Mouse (Mus musculus) midbrain, embryonic 14.5 days (tissue): Measurements from ENCODE around the gene Col6a2. TPM values are rescaled to one million over a fixed set of nuclear protein-coding genes. Genes with fewer than 3 reads are reported as not detected.

ENCODE experiments used
- ATAC-seq: fragments of 200-750 bp; cut with Nextera tagmentation; 2 replicates; pipeline ENCODE4 v1.8.0; 2017; ENCODE audit warnings: moderate number of reproducible peaks, moderate library complexity; ENCODE audit not compliant: low FRiP score, low TSS enrichment
- DNase-seq: peaks from one replicate; pipeline ENCODE4 v3.0.0-alpha.2; 2015
- H3K27ac ChIP-seq: fragments of 300-500 bp; sonication (generic); replicated peaks from 2 replicates; pipeline ENCODE4 v1.5.1; 2014; ENCODE audit warnings: mild to moderate bottlenecking, low read depth, low read length, moderate library complexity
- H3K27me3 ChIP-seq: fragments of 300-500 bp; sonication (generic); 2 replicates; pipeline ENCODE4 v1.6.1; 2014; ENCODE audit warnings: low read length, control low read depth, mixed read lengths; ENCODE audit not compliant: control insufficient read depth, insufficient read depth
- H3K36me3 ChIP-seq: fragments of 300-500 bp; sonication (generic); 2 replicates; pipeline ENCODE4 v1.6.1; 2014; ENCODE audit warnings: low read length, control low read depth; ENCODE audit not compliant: control insufficient read depth, insufficient read depth
- H3K4me1 ChIP-seq: fragments of 300-500 bp; sonication (generic); 2 replicates; pipeline ENCODE4 v1.6.1; 2014; ENCODE audit warnings: mild to moderate bottlenecking, antibody characterized with exemption, low read length, control low read depth; ENCODE audit not compliant: control insufficient read depth, insufficient read depth
- H3K4me2 ChIP-seq: fragments of 300-500 bp; sonication (generic); 2 replicates; pipeline ENCODE4 v1.6.1; 2014; ENCODE audit warnings: mild to moderate bottlenecking, low read length, moderate library complexity
- H3K4me3 ChIP-seq: fragments of 300-500 bp; sonication (generic); replicated peaks from 2 replicates; pipeline ENCODE4 v1.5.1; 2014; ENCODE audit warnings: low read depth, low read length
- H3K9ac ChIP-seq: fragments of 300-500 bp; sonication (generic); replicated peaks from 2 replicates; pipeline ENCODE4 v1.6.1; 2014; ENCODE audit warnings: mild to moderate bottlenecking, low read length, moderate library complexity
- H3K9me3 ChIP-seq: fragments of 300-500 bp; sonication (generic); 2 replicates; pipeline ENCODE4 v1.6.1; 2016; ENCODE audit warnings: low read length, control low read depth, mixed read lengths; ENCODE audit not compliant: control insufficient read depth
- WGBS: fragments of 180-500 bp; shearing (Covaris S2); extraction: QIAGEN DNeasy Blood & Tissue Kit; methylation state at CpG from one replicate; pipeline ENCODE4 v1.1.7; 2014; 5-methylcytosine and 5-hydroxymethylcytosine counted together
- polyA plus RNA-seq: library from polyadenylated mRNA; unstranded; fragments of >200 nt; fragmentation: Nextera tagmentation; extraction: Ambion mirVana; gene quantifications from 2 replicates; pipeline ENCODE4 v1.2.1, GENCODE M21; 2014

Col6a2 gene
- polyA plus RNA-seq, 1 experiment from 2014 or later, result 11.4 TPM

GRCm38 (mm10) chr10:76642628-76643434 is 19.4 kb upstream of the Col6a2 start:
- WGBS, result 82% methylated on average over 9 of the region's 9 CpGs
- Histone ChIP-seq H3K4me1 (no peaks in the 10 kb centered on the region), H3K4me2 (no peak overlapping the region), H3K9ac (no peak overlapping the region), H3K4me3 (no peak overlapping the region), H3K27me3 (no peaks in the 10 kb centered on the region), H3K27ac (no peak overlapping the region), H3K36me3 (no peaks in the 10 kb centered on the region), H3K9me3 (no peaks in the 10 kb centered on the region)
- no peak for DNase-seq
- no peak for ATAC-seq

GRCm38 (mm10) chr10:76641894-76642627 is 18.6 kb upstream of the Col6a2 start:
- no peaks in the 10 kb centered on the region for H3K27me3 ChIP-seq
- no peak overlapping the region for H3K27ac ChIP-seq
- H3K36me3 ChIP-seq, result no peaks in the 10 kb centered on the region
- no peak overlapping the region for H3K9ac ChIP-seq
- H3K9me3 ChIP-seq, result no peaks in the 10 kb centered on the region
- no peak for ATAC-seq
- H3K4me2 ChIP-seq, result no peak overlapping the region
- WGBS, result 84% methylated on average over 13 of the region's 13 CpGs
- H3K4me3 ChIP-seq, result no peak overlapping the region
- no peak for DNase-seq
- H3K4me1 ChIP-seq, result no peaks in the 10 kb centered on the region

DNA sequence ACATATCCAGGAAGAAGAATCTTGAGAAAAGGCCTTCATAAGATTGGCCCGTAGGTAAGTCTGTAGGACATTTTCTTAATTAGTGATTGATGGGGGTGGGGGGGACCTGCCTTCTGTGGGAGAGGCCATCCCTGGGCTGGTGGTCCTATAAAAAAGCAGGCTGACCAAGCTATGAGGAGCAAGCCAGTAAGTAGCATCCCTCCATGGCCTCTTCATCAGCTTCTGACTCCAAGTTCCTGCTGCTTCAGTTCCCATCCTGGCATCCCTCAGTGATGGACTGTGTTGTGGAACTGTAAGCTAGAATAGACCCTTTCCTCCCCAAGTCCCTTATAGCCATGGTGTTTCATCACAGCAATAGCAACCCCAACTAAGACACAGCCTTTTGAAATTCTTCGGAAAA is 16.5 kb upstream of the Col6a2 start:
- H3K27ac ChIP-seq, result no peak overlapping the region
- no peaks in the 10 kb centered on the region for H3K9me3 ChIP-seq
- H3K9ac ChIP-seq, result no peak overlapping the region
- H3K36me3 ChIP-seq, result no peaks in the 10 kb centered on the region
- H3K4me2 ChIP-seq, result no peak overlapping the region
- no peak overlapping the region for H3K4me3 ChIP-seq
- 93% methylated on average over 2 of the region's 2 CpGs for WGBS
- no peak for ATAC-seq
- no peaks in the 10 kb centered on the region for H3K27me3 ChIP-seq
- no peaks in the 10 kb centered on the region for H3K4me1 ChIP-seq
- no peak for DNase-seq

GRCm38 (mm10) chr10:76636601-76637000 is 13.2 kb upstream of the Col6a2 start:
- Histone ChIP-seq H3K27me3 (no peaks in the 10 kb centered on the region), H3K9me3 (no peaks in the 10 kb centered on the region), H3K4me1 (no peaks in the 10 kb centered on the region), H3K27ac (no peak overlapping the region), H3K36me3 (no peaks in the 10 kb centered on the region), H3K4me2 (no peak overlapping the region), H3K4me3 (no peak overlapping the region), H3K9ac (no peak overlapping the region)
- DNase-seq (no peak), ATAC-seq (no peak)
- 90% methylated on average over 4 of the region's 4 CpGs for WGBS

DNA sequence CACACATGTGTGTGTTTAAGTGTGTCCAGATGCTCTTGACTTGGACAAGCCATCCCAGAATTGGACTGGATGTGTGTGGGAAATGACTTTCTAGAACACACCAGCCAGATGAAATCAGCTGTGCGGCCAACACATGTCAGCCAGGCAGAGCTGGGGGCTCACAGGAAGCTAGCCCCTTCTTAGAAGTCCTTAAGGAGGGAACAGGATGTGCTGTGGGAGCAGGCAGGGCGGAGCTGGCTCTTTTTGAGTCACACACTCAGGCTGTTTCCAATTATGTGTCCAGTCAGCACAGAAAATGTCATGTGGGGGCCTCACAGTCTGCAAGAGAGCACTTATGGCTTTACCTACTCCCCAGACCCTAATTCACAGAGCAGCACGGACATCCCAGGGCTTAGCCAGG is 12.6 kb upstream of the Col6a2 start:
- Histone ChIP-seq H3K4me3 (no peak overlapping the region), H3K9me3 (no peaks in the 10 kb centered on the region), H3K9ac (no peak overlapping the region), H3K27me3 (no peaks in the 10 kb centered on the region), H3K27ac (no peak overlapping the region), H3K36me3 (no peaks in the 10 kb centered on the region), H3K4me1 (no peaks in the 10 kb centered on the region), H3K4me2 (no peak overlapping the region)
- DNase-seq (no peak), ATAC-seq (no peak)
- WGBS, result 84% methylated on average over 3 of the region's 3 CpGs

DNA sequence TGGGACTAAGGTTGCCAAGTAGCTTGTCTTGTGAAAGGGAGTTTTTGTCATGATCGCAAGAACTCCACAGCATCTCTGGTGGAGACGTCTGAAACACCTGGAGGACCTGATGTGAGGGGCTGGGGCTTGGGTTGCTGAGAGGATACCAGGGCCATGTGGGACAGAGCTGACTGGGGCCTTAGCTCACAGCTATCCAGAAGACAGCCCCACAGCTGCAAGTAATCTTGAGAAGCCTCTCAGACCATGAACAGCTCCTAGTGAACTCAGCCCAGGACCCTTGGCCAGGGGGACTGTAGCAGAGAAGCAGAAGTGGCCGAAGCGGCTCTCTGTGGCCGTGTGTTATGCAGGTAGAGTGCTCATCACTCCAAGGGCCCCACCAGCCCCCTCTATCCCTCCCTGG is 11.2 kb upstream of the Col6a2 start:
- 91% methylated on average over 5 of the region's 5 CpGs for WGBS
- Histone ChIP-seq H3K9ac (no peak overlapping the region), H3K36me3 (no peaks in the 10 kb centered on the region), H3K4me1 (no peaks in the 10 kb centered on the region), H3K9me3 (no peaks in the 10 kb centered on the region), H3K4me3 (no peak overlapping the region), H3K27ac (no peak overlapping the region), H3K4me2 (no peak overlapping the region), H3K27me3 (no peaks in the 10 kb centered on the region)
- ATAC-seq, result no peak
- no peak for DNase-seq

GRCm38 (mm10) chr10:76634094-76634571 is 10.7 kb upstream of the Col6a2 start:
- Histone ChIP-seq H3K9ac (no peak overlapping the region), H3K36me3 (no peaks in the 10 kb centered on the region), H3K4me2 (no peak overlapping the region), H3K9me3 (no peaks in the 10 kb centered on the region), H3K27me3 (no peaks in the 10 kb centered on the region), H3K4me1 (no peaks in the 10 kb centered on the region), H3K4me3 (no peak overlapping the region), H3K27ac (no peak overlapping the region)
- DNase-seq (no peak), ATAC-seq (no peak)
- 52% methylated on average over 7 of the region's 7 CpGs for WGBS

GRCm38 (mm10) chr10:76632630-76633029 is 9.2 kb upstream of the Col6a2 start:
- no peak for ATAC-seq
- no peaks in the 10 kb centered on the region for H3K27me3 ChIP-seq
- H3K36me3 ChIP-seq, result no peaks in the 10 kb centered on the region
- DNase-seq, result no peak
- 85% methylated on average over 8 of the region's 8 CpGs for WGBS
- no peak overlapping the region for H3K4me3 ChIP-seq
- H3K4me2 ChIP-seq, result no peak overlapping the region
- no peak overlapping the region for H3K9ac ChIP-seq
- no peak overlapping the region for H3K27ac ChIP-seq
- H3K9me3 ChIP-seq, result no peaks in the 10 kb centered on the region
- H3K4me1 ChIP-seq, result no peaks in the 10 kb centered on the region

GRCm38 (mm10) chr10:76630657-76631056 is 7.2 kb upstream of the Col6a2 start:
- no peak overlapping the region for H3K27ac ChIP-seq
- ATAC-seq (no peak), DNase-seq (no peak)
- no peak overlapping the region for H3K4me3 ChIP-seq
- H3K9ac ChIP-seq, result no peak overlapping the region
- H3K9me3 ChIP-seq, result no peaks in the 10 kb centered on the region
- H3K36me3 ChIP-seq, result no peaks in the 10 kb centered on the region
- H3K4me2 ChIP-seq, result no peak overlapping the region
- 90% methylated on average over 1 of the region's 1 CpGs for WGBS
- no peaks in the 10 kb centered on the region for H3K4me1 ChIP-seq
- no peaks in the 10 kb centered on the region for H3K27me3 ChIP-seq
